Mouse (Mus musculus) cerebellum, adult 2 months (tissue): ENCODE data around the gene Ccn6. TPM values are rescaled to one million over a fixed set of nuclear protein-coding genes. Genes with fewer than 3 reads are reported as not detected.

Experiments used
- DNase-seq, 2 experiments: peaks; one replicate each; pipeline ENCODE4 v3.0.0; 2021
- H3K27ac ChIP-seq: fragments of 200-500 bp; 2 replicates; pipeline ENCODE4 v1.5.1; 2012; ENCODE audit warnings: low read length, control low read depth, inconsistent platforms; ENCODE audit not compliant: insufficient read depth
- H3K27me3 ChIP-seq: fragments of 200-500 bp; 2 replicates; pipeline ENCODE4 v1.6.1; 2012; ENCODE audit warnings: inconsistent platforms, mild to moderate bottlenecking, low read length, moderate library complexity; ENCODE audit not compliant: control insufficient read depth, insufficient read depth
- H3K4me1 ChIP-seq: fragments of 200-500 bp; 2 replicates; pipeline ENCODE4 v1.6.1; 2011; ENCODE audit warnings: low read length; ENCODE audit not compliant: control insufficient read depth, insufficient read depth
- H3K4me3 ChIP-seq: fragments of 200-500 bp; replicated peaks from 2 replicates; pipeline ENCODE3; 2011; ENCODE audit warnings: mild to moderate bottlenecking, low read depth, low read length, control low read depth; ENCODE audit not compliant: insufficient read depth
- CTCF ChIP-seq: fragments of 200-500 bp; IDR thresholded peaks from 2 replicates; pipeline ENCODE4 v1.5.1; 2011; ENCODE audit warnings: low read depth, mild to moderate bottlenecking, control low read depth, low read length, moderate library complexity, borderline replicate concordance; ENCODE audit not compliant: insufficient read depth
- POLR2A ChIP-seq: fragments of 200-500 bp; IDR thresholded peaks from 2 replicates; pipeline ENCODE4 v1.6.1; 2011; ENCODE audit warnings: low read length, control low read depth, borderline replicate concordance; ENCODE audit not compliant: insufficient read depth
- WGBS: fragments of 180-500 bp; shearing (Covaris S2); methylation state at CpG from one replicate; pipeline ENCODE4 v1.1.7; 2018; 5-methylcytosine and 5-hydroxymethylcytosine counted together
- polyA plus RNA-seq: library from polyadenylated mRNA; depleted of rRNA; stranded (reverse); fragments of >200 nt; gene quantifications from 2 replicates; pipeline ENCODE4 v1.2.3, GENCODE M21; 2012

Ccn6 gene
- polyA plus RNA-seq, 1 experiment, result 0.21 TPM

DNA sequence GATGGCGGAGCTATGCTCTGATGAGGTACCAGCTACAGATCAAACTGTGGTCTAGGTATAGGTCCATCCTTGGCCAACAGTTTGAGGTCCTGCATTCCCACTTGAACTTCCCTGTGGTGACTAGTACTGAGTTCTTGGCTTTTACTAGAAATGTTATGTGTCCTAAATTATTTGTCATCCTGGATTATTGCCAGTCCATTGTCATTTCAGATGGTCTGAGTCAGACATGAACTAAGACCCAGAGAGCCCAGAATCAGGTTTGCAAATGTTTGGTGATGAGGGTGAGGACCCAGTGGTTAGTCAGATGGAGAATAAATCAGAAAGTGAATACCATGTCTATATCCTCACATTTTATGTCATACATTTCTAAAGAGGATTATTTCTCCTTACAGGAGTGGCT lies 6.3 kb downstream of the Ccn6 start:
- Histone ChIP-seq H3K27me3 (no peaks in the 10 kb centered on the region), H3K27ac (no peak overlapping the region), H3K4me1 (no peaks in the 10 kb centered on the region), H3K4me3 (no peak overlapping the region)
- TF ChIP-seq CTCF (no peak), POLR2A (no peak)
- 94% methylated on average over 1 of the region's 1 CpGs for WGBS
- no peak for DNase-seq

DNA sequence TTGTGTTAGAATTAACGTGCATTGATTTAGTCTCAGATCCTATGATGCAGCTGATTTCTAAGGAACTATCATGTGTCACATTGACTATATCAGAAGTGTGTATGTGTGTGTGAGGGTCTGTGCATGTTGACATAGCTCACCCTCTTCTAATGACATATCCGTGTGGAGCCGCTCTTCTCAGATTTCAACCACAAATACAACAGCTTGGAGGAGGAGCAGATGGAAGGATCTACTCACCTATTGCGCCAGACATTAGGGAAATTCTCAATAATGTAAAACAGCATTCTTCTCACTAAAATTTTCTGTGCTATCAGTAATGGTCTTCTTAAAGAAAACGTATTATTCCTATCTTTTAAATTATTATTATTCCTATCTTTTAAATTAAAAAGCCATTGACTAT lies 6.9 kb downstream of the Ccn6 start:
- 96% methylated on average over 5 of the region's 5 CpGs for WGBS
- TF ChIP-seq CTCF (no peak), POLR2A (no peak)
- no peak for DNase-seq
- Histone ChIP-seq H3K27ac (no peak overlapping the region), H3K27me3 (no peaks in the 10 kb centered on the region), H3K4me3 (no peak overlapping the region), H3K4me1 (no peaks in the 10 kb centered on the region)

DNA sequence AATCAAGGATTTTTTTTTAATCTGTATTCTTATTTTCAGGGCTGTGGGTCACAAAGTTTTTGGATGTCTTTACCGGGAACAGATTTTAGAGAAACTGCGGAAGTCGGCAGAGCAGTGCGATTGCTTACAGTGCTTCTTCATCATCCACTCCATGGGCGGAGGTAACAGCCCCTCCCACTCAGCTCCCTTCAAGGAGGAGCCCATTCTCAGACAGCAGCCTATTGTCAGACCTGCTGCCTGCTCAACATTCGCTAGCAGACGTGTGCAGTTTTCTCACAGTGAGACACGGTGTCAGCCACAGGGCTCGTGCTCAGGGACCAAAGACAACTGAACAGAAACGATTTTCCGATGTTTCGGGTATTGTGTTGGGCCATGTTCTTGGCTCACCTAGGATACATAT lies 21.4 kb downstream of the Ccn6 start:
- Histone ChIP-seq H3K4me3 (no peak overlapping the region), H3K27me3 (no peaks in the 10 kb centered on the region), H3K4me1 (no peaks in the 10 kb centered on the region), H3K27ac (no peak overlapping the region)
- TF ChIP-seq POLR2A (no peak), CTCF (no peak)
- DNase-seq, result no peak
- WGBS, result 82% methylated on average over 12 of the region's 12 CpGs

DNA sequence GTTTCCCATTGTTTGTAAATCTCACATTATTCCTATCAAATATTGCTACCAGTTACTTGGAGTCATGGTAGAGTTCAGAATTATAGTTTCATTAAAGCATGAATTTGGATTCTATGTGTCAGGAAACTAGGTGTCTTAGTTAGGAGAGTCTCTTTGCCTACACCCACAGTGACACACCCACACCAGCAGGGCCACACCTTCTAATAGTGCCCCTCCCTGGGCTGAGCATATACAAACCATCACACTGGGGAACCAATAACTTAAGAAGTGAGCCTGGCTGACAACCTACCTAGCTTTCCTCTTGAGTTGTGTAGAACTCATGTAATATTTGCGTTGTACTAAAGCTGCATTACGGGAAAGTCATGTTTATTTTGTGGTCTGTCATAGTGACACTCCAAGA lies 22.2 kb downstream of the Ccn6 start:
- H3K4me1 ChIP-seq, result no peaks in the 10 kb centered on the region
- no peak overlapping the region for H3K27ac ChIP-seq
- no peak for TF ChIP-seq POLR2A
- TF ChIP-seq CTCF, result no peak
- H3K27me3 ChIP-seq, result no peaks in the 10 kb centered on the region
- no peak overlapping the region for H3K4me3 ChIP-seq
- 97% methylated on average over 2 of the region's 2 CpGs for WGBS
- no peak for DNase-seq

DNA sequence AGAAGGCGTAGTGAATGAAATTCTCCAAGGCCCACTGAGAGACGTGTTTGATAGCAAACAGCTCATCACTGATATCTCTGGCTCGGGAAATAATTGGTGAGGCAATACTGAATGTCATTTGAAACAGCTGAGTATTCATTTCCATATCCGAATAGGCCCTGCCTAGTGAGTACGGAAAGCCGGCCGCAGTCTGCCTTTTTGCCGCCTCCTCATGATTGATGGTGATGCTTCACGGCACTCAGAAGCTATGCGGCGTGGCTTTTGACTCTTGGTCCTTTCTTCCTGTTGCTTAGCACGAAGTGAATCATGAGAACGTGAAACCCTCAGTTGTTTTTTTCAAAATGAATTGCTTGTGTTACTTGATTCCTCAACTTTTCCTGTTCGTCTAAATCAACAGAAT lies 22.8 kb downstream of the Ccn6 start:
- WGBS, result 86% methylated on average over 14 of the region's 14 CpGs
- H3K4me3 ChIP-seq, result no peak overlapping the region
- DNase-seq, result no peak
- no peak overlapping the region for H3K27ac ChIP-seq
- no peaks in the 10 kb centered on the region for H3K4me1 ChIP-seq
- H3K27me3 ChIP-seq, result no peaks in the 10 kb centered on the region
- TF ChIP-seq CTCF, result no peak
- TF ChIP-seq POLR2A, result no peak

DNA sequence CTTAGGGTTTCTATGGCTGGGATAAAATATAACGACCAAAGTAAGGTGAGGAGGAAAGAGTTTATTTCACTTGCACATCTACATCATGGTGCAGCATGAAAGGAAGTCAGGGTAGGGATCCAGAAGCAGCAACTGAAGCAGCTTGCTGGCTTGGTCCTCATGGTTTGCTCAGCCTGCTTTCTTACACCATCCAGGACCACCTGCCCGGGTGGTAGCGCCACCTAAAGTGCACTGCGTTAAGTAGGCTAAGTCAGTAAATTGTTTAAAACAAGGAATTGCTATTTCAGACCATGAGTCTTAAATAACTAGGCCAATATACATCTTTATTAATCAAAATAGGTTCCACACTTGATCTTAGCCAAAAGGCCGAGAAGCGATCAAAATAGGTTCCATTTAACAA lies 24.8 kb downstream of the Ccn6 start:
- Histone ChIP-seq H3K27ac (no peak overlapping the region), H3K27me3 (no peaks in the 10 kb centered on the region), H3K4me3 (no peak overlapping the region), H3K4me1 (no peaks in the 10 kb centered on the region)
- WGBS, result 82% methylated on average over 6 of the region's 6 CpGs
- no peak for TF ChIP-seq CTCF
- TF ChIP-seq POLR2A, result no peak
- DNase-seq, result no peak

DNA sequence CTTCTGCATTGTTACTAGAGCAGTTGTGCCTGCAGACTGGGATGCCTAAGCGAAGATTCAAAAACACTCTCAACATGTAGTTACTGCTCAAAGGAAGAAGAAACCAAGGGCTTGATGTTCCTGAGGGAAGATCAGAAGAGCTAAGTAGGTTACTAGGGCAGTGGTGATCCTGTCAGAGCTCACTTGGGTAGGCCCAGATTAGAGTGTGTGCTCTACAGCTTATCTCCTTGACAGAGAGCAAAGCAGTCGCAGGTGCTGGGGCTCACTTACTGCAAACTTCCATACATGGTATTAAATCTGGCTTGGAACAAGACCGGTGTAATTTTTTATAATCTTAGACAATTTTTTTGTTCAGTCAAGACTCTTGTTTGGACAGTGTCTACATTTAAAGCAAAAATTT lies 25.8 kb downstream of the Ccn6 start:
- Histone ChIP-seq H3K4me3 (no peak overlapping the region), H3K4me1 (no peaks in the 10 kb centered on the region), H3K27ac (no peak overlapping the region), H3K27me3 (no peaks in the 10 kb centered on the region)
- DNase-seq, result no peak
- TF ChIP-seq POLR2A, result no peak
- TF ChIP-seq CTCF, result no peak
- WGBS, result 96% methylated on average over 3 of the region's 3 CpGs

DNA sequence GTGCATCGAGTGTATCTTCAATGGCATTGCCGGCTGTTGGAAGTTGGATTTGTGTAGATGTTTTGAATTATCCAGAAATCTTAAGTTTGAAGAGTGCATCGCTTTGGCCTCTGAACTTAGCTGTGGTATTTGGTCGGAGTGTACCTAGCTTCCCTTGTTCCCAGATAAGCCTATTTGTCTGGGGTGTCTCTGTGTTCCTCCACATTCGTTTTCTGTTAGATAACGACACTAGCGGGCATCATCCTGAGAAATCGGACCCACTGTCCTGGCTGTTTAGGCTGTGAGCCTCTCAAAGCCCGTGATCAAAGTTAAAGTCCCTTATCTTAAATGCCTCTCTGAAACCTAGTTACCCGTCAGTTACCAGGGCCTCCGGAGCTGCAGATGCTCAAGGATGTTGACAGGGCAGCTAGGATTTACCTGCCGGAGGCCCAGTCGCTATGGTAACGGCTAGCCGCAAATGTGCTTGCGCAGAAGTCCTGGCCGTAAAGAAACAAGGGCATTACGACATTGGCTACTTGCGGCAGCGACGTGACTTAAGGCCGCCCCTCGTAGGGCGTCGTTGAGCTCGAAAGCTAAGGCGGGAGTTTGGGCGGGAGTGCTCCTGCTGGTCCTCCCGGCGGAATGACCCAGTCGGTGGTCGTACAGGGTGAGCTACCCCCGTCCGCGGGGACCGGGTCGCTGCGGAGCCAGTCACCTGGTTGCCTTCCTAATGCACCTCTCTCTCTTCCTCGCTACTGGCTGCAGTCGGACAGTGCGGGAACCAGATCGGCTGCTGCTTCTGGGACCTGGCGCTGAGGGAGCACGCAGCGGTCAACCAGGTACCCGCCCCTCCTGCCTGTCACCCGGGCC lies 29.9 kb downstream of the Ccn6 start, which contains the start of the genes Fam229b and Tube1:
Gene Fam229b (minus strand): TSS at position 453 of the 849 bp plus-strand sequence.
Gene Tube1 (plus strand): TSS at position 515 of the 849 bp plus-strand sequence.
- Histone ChIP-seq H3K27ac (peak within 1 kb of the TSS; percentile 55), H3K4me1 (no peaks in the 10 kb centered on the region), H3K4me3 (peak within 1 kb of the TSS; percentile 72), H3K27me3 (no peaks in the 10 kb centered on the region)
- DNase-seq, result peak; percentile 94 to 95
- WGBS, result 3% methylated on average over 47 of the region's 47 CpGs
- TF ChIP-seq CTCF (no peak), POLR2A (peak; percentile 89; the same call in 1 of the 2 replicates)
